Mouse (Mus musculus): ENCODE measurements around the gene Espl1. TPM values are rescaled to one million over a fixed set of nuclear protein-coding genes. Genes with fewer than 3 reads are reported as not detected.

Espl1 gene
- 5.6 and 7.5 TPM in 2 replicates for polyA plus RNA-seq (2015; fragmentation: Nextera tagmentation; extraction: Ambion mirVana)

GRCm38 (mm10) chr15:102295633-102296367, at the start of gene Espl1:
Espl1 (plus strand) TSS chr15:102296266.
- Histone ChIP-seq H3K27ac (replicated peaks) (peak within 1 kb of the TSS; percentile 52), H3K27me3 (no peaks in the 10 kb centered on the region), H3K4me2 (peak within 1 kb of the TSS; percentile 75), H3K4me3 (peak within 1 kb of the TSS; percentile 47), H3K9me3 (no peaks in the 10 kb centered on the region), H3K36me3 (0 out of 2 replicates have a peak, but pooled peaks cover 16% of the 10 kb centered on the region), H3K4me1 (replicated peaks) (peaks cover 9% of the 10 kb centered on the region), H3K9ac (peak within 1 kb of the TSS; percentile 44)
- peak; percentile 99 for ATAC-seq (ENCODE audit: low read depth)
- WGBS: 7% methylated on average over 25 of the region's 25 CpGs

- H3K4me1 ChIP-seq (replicated peaks): peaks cover 74% of the 10 kb centered on the region
- H3K4me2 ChIP-seq: peak overlapping the region; percentile 92
These were observed 49.2 kb upstream of the Espl1 start for GRCm38 (mm10) chr15:102246866-102247251.

GRCm38 (mm10) chr15:102247252-102248130, 48.6 kb upstream of the Espl1 start:
- peaks cover 55% of the 10 kb centered on the region for H3K27me3 ChIP-seq
- ATAC-seq (ENCODE audit: low read depth): peak; percentile 51
- under 1% methylated on average over 63 of the region's 65 CpGs for WGBS

More at GRCm38 (mm10) chr15:102246866-102247251, 49.2 kb upstream of the Espl1 start:
- no peaks in the 10 kb centered on the region for H3K9me3 ChIP-seq
- peak overlapping the region; percentile 55 for H3K4me3 ChIP-seq
- H3K9ac ChIP-seq: peak overlapping the region; percentile 76
- H3K27ac ChIP-seq (replicated peaks): peak overlapping the region; percentile 85
- WGBS: under 1% methylated on average over 25 of the region's 35 CpGs
- ATAC-seq (ENCODE audit: low read depth): peak; percentile 82
- peaks cover 56% of the 10 kb centered on the region for H3K27me3 ChIP-seq
- no peaks in the 10 kb centered on the region for H3K36me3 ChIP-seq

GRCm38 (mm10) chr15:102248131-102248811, 47.8 kb upstream of the Espl1 start:
- 7% methylated on average over 8 of the region's 8 CpGs for WGBS
- ATAC-seq (ENCODE audit: low read depth): no peak
- H3K27me3 ChIP-seq: peaks cover 47% of the 10 kb centered on the region

More at GRCm38 (mm10) chr15:102247252-102248130, 48.6 kb upstream of the Espl1 start:
- H3K27ac ChIP-seq (replicated peaks): peak overlapping the region; percentile 85
- peak overlapping the region; percentile 55 for H3K4me3 ChIP-seq
- H3K9ac ChIP-seq: peak overlapping the region; percentile 76
- peak overlapping the region; percentile 92 for H3K4me2 ChIP-seq
- no peaks in the 10 kb centered on the region for H3K9me3 ChIP-seq
- no peaks in the 10 kb centered on the region for H3K36me3 ChIP-seq
- peaks cover 72% of the 10 kb centered on the region for H3K4me1 ChIP-seq (replicated peaks)

GRCm38 (mm10) chr15:102248812-102249191, 47.3 kb upstream of the Espl1 start:
- Histone ChIP-seq H3K4me3 (no peak overlapping the region), H3K36me3 (no peaks in the 10 kb centered on the region), H3K9ac (no peak overlapping the region), H3K9me3 (no peaks in the 10 kb centered on the region), H3K4me2 (peak overlapping the region; percentile 92), H3K27ac (replicated peaks) (peak overlapping the region; percentile 39), H3K27me3 (peaks cover 42% of the 10 kb centered on the region), H3K4me1 (replicated peaks) (peaks cover 59% of the 10 kb centered on the region)
- no peak for ATAC-seq (ENCODE audit: low read depth)
- WGBS: 5% methylated on average over 3 of the region's 3 CpGs

More at GRCm38 (mm10) chr15:102248131-102248811, 47.8 kb upstream of the Espl1 start:
- Histone ChIP-seq H3K9ac (peak overlapping the region; percentile 76), H3K36me3 (no peaks in the 10 kb centered on the region), H3K4me3 (peak overlapping the region; percentile 55), H3K9me3 (no peaks in the 10 kb centered on the region), H3K4me2 (peak overlapping the region; percentile 92), H3K27ac (replicated peaks) (peak overlapping the region; percentile 85), H3K4me1 (replicated peaks) (peaks cover 64% of the 10 kb centered on the region)

GRCm38 (mm10) chr15:102249251-102249691, 46.8 kb upstream of the Espl1 start:
- peak overlapping the region; percentile 39 for H3K27ac ChIP-seq (replicated peaks)
- H3K4me1 ChIP-seq (replicated peaks): peaks cover 54% of the 10 kb centered on the region
- H3K27me3 ChIP-seq: peaks cover 37% of the 10 kb centered on the region
- H3K9me3 ChIP-seq: no peaks in the 10 kb centered on the region
- ATAC-seq (ENCODE audit: low read depth): no peak
- H3K4me3 ChIP-seq: 0 out of 2 replicates have a peak overlapping the region, but pooled peaks have one; percentile 6
- H3K9ac ChIP-seq: peak overlapping the region; percentile 26; the same call in 1 of the 2 replicates
- peak overlapping the region; percentile 92 for H3K4me2 ChIP-seq
- H3K36me3 ChIP-seq: no peaks in the 10 kb centered on the region
- WGBS: 3% methylated on average over 13 of the region's 13 CpGs

GRCm38 (mm10) chr15:102249967-102250366, 46.1 kb upstream of the Espl1 start:
- Histone ChIP-seq H3K36me3 (no peaks in the 10 kb centered on the region), H3K27ac (replicated peaks) (peak overlapping the region; percentile 39), H3K4me3 (no peak overlapping the region), H3K9me3 (no peaks in the 10 kb centered on the region), H3K4me1 (replicated peaks) (peaks cover 48% of the 10 kb centered on the region), H3K27me3 (peaks cover 34% of the 10 kb centered on the region), H3K9ac (peak overlapping the region; percentile 26; the same call in 1 of the 2 replicates), H3K4me2 (peak overlapping the region; percentile 92)
- WGBS: 42% methylated on average over 9 of the region's 9 CpGs
- no peak for ATAC-seq (ENCODE audit: low read depth)

GRCm38 (mm10) chr15:102250521-102250920, 45.5 kb upstream of the Espl1 start:
- no peak overlapping the region for H3K4me3 ChIP-seq
- no peak for ATAC-seq (ENCODE audit: low read depth)
- H3K4me2 ChIP-seq: no peak overlapping the region
- no peaks in the 10 kb centered on the region for H3K9me3 ChIP-seq
- peaks cover 43% of the 10 kb centered on the region for H3K4me1 ChIP-seq (replicated peaks)
- H3K27ac ChIP-seq (replicated peaks): no peak overlapping the region
- peaks cover 34% of the 10 kb centered on the region for H3K27me3 ChIP-seq
- no peaks in the 10 kb centered on the region for H3K36me3 ChIP-seq
- 53% methylated on average over 5 of the region's 5 CpGs for WGBS
- H3K9ac ChIP-seq: no peak overlapping the region

GRCm38 (mm10) chr15:102255547-102256255, 40.4 kb upstream of the Espl1 start:
- no peaks in the 10 kb centered on the region for H3K9me3 ChIP-seq
- peak overlapping the region; percentile 91 for H3K4me2 ChIP-seq
- no peaks in the 10 kb centered on the region for H3K36me3 ChIP-seq
- 0 out of 2 replicates have a peak overlapping the region, but pooled peaks have one; percentile 46 for H3K27ac ChIP-seq (replicated peaks)
- no peak overlapping the region for H3K9ac ChIP-seq
- H3K4me3 ChIP-seq: peak overlapping the region; percentile 53
- no peak for ATAC-seq (ENCODE audit: low read depth)
- WGBS: 46% methylated on average over 13 of the region's 14 CpGs
- H3K4me1 ChIP-seq (replicated peaks): peaks cover 29% of the 10 kb centered on the region
- H3K27me3 ChIP-seq: peaks cover 52% of the 10 kb centered on the region

- no peak for ATAC-seq (ENCODE audit: low read depth)
These were observed 39.5 kb upstream of the Espl1 start for GRCm38 (mm10) chr15:102256431-102257201.

More at GRCm38 (mm10) chr15:102256431-102257201, 39.5 kb upstream of the Espl1 start:
- H3K4me3 ChIP-seq: peak overlapping the region; percentile 53
- WGBS: 8% methylated on average over 22 of the region's 22 CpGs
- no peaks in the 10 kb centered on the region for H3K9me3 ChIP-seq
- H3K4me2 ChIP-seq: peak overlapping the region; percentile 91
- peaks cover 29% of the 10 kb centered on the region for H3K4me1 ChIP-seq (replicated peaks)
- H3K27me3 ChIP-seq: peaks cover 52% of the 10 kb centered on the region
- peak overlapping the region; percentile 57 for H3K27ac ChIP-seq (replicated peaks)
- H3K9ac ChIP-seq: peak overlapping the region; percentile 78
- H3K36me3 ChIP-seq: no peaks in the 10 kb centered on the region

Data from neural tube, embryonic 13.5 days (tissue).